Mouse (Mus musculus): ENCODE measurements around the gene Rbms1.

Rbms1 gene

GRCm38 (mm10) chr2:60962671-60963421 is at the start of gene Rbms1:
TSS of gene Rbms1 (minus strand) at chr2:60963192.
- peak; percentile 55 for DNase-seq

DNA sequence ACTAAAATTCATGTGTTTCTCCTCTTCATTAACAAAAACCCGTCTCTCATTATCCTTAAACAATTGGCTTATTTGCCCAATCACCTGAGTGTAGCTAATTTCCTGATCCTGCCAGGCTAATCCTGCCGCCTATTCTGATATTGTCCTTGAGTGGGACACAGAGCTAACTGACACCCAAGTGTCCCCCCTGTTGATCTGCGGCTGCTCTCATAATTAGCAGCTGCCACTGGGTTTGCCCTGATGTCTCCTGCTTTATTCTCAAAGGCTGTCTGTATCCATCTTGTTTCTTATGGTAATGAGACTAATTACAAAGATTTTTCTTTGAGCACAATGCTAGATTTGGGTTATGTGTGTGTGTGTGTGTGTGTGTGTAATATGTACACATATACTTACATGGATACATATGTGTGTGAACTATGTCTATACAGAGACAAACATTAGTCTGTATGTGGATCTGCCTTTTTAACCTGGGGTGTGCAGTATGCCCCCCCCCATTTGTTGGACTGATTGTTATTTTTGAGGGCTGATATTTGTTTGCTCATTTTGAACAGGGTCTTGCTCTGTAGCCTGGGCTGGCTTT is 49.3 kb upstream of the Rbms1 start:
- no peak for DNase-seq

- no peak for DNase-seq
These were observed 23.3 kb upstream of the Rbms1 start for GRCm38 (mm10) chr2:60986286-60986685.

GRCm38 (mm10) chr2:60978538-60979313 is 15.7 kb upstream of the Rbms1 start:
- no peak for DNase-seq

GRCm38 (mm10) chr2:60972189-60972814 is 9.3 kb upstream of the Rbms1 start:
- no peak for DNase-seq

DNA sequence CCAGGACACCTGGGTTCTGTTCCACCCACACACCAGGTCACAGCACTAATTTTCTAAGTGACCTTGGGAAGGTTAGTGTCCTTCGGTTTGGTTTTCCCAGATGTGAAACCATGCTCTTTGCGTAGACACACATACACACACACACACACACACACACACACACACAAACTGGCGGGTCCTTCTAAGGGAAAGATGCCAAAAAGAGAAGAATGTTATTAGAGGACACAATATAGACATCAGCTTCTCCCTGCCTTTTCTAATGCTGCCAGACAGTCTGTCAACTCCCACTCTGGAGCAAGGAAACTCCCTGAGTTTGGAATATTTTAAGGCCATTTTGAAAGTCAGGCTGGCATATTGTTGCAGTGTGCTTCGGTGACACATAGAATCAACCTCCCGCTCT is 624 bp upstream of the Rbms1 start:
- DNase-seq, result no peak

DNA sequence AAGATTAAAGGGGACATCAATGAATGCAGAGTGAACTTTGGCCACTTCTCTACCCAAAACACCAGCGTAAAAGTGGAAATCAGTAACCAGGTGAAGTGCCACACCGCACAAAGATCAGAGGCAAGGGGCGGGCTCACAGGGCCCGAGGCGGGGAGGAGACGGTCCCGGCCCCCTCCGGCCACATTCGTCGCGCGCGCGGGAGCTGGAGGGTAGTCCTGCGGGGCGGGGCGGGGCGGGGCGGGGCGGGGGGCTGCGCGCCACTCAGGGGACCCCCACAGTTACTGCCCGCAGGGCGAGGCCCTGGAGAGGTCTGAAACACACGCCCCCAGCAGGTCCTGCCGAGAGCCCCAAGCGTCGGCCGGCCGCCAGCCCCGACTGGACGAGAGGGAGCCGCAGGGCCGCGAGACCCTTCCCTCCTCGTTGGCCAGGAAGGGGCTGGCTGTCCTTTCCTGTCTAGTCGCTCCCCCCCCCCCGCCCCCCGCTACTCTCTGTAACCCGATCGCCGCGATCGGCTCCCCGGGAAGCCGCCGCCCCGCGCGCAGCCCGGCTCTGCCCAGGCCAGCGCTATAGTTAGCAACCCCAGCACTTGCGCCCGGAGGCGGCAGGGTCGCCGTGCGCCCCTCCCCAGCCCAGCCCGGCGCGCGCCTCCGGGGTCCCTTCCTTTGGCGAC is 856 bp downstream of the Rbms1 start:
- DNase-seq, result peak; percentile 39

DNA sequence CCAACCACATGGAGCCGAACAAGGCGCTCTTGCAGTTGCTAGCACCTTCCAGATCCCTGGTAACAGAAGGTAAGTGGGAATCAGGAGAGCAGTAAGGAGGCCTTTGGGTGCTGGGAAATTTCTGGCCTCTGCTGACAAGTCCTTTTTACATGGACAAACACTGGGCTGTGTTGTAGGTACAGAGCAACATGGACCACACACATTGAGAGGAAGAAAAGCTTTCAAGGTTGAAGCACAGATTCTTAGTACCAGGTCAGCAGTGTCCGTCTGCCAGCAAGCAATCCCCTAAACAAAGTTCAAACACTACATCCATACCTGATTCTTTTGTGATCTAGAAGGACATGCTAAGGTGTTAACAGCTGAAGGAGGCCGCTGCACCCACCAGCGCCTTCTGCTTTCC is 1.7 kb downstream of the Rbms1 start:
- DNase-seq, result no peak

DNA sequence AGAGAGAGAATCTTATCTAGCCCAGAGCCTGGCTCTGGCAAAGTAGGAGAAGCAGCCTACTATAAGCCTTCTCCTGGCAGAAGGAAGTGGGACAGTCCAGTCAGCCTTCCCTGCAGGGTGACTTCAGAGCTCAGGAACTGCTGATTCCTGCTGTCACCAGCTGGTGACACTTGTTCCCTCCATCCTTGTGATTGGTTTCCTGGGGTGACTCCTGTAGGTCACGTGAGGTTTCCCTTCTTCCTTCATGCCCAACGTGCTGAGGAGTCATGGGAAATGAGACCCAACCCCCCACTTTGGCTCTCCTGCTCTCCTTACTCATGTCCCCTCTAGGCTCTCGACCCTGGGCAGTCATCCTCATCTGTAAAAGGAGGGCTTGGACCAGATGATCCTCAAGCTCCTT is 14.8 kb downstream of the Rbms1 start:
- no peak for DNase-seq

- DNase-seq, result no peak
These were observed 15.2 kb downstream of the Rbms1 start for GRCm38 (mm10) chr2:60947817-60948216.

DNA sequence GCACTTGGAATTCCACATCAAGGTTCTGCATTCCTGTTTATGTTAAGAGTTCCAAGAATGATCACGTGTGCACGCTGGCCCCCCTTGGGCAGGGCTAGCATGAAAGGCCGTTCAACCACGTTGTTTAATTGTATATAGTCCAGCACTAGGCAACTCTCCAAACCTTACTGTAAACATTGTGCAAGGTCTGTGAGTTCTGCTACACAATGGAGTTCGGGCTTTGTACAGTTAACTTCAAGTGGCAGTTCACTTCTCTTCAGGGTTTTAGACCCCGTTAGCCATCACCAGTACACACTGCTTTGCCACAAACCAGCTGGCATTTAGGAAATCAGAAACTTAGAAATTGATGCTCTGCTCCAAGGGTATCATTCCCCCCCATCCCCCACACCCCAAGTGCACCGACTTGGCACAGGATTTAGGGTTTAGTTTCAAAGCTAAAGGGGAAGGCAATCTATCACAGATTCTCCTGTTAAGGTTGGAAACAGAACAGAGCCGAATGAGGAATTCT is 22.5 kb downstream of the Rbms1 start:
- no peak for DNase-seq

DNA sequence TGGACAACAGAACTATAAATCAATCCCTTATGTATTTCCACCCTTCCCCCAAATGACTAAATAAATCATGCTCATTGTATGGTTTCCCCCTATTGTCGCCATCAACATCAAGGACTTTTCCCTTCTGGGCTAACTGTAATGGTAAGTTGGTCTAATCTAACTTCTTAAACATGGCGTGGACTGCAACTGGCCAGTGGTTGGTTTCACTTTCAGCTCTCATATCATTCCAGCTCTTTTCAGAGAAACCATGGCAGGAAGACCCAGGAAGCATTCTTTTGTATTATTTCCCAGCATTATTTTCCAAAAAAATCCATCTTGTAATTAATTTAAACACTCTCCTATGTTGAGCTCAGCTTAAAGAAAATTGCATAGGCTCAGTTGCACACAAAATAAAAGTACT is 23.0 kb downstream of the Rbms1 start:
- DNase-seq, result no peak

GRCm38 (mm10) chr2:60936910-60937309 is 26.1 kb downstream of the Rbms1 start:
- no peak for DNase-seq

- no peak for DNase-seq
These were observed 34.0 kb downstream of the Rbms1 start for GRCm38 (mm10) chr2:60928948-60929347.

GRCm38 (mm10) chr2:60927906-60928775 is 34.9 kb downstream of the Rbms1 start:
- no peak for DNase-seq

DNA sequence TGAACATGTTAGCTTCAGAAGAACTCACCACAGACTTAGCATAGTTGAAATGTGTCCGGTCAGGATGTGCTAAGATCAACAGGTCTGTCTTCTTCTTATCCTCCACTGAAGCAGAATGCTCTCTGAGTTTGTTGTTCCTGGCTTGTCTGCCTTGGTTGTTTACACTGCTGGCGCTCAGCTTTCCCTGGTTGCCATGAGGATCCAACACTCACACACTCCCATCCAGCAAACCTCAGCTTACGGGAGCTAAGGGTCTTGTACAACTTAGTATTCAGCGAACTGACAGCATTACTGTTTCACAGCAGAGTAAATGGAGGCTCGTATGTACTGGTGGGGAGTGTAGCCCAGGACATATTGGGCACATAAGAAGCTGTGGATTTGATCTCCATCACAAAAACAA is 37.9 kb downstream of the Rbms1 start:
- no peak for DNase-seq

DNA sequence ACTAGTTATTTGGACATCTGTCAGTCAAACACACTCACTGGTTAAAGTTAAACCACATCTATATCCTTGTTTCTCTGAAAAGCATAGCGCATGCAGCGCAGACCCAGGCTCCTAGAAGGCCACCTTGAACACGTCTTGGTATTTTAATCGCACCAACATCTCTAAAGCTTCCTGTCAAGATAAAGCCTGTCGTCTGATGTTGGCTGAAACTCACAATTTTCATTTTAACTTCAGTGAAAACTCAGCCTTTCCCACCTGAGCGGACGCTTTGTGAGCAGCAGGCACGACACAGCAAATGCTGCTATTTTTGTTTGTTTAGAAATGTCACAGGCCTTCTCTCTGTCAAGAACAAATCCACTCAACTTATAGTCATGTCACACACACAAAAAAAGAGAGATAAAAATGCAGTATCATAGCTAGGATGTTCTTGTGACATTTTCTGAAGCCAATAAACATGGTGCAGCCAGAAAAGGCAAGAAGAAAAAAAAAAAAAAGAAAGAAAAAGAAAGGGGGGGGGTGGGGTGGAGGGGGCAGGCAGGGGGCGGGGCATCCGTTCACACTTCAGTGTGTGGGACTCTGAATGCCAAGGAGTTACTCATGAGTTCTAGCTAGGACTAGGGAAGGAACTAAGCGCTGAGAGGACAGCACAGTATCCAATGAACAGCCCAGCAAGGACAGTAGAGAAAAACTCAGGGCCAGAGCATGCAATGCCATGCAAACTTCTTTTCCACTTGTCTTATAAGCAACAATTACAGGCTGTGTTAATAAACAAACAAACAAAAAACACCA is 39.0 kb downstream of the Rbms1 start:
- DNase-seq, result peak; percentile 41

GRCm38 (mm10) chr2:60923111-60923510 is 39.9 kb downstream of the Rbms1 start:
- peak; percentile 19 for DNase-seq

GRCm38 (mm10) chr2:60922351-60922750 is 40.6 kb downstream of the Rbms1 start:
- no peak for DNase-seq

DNA sequence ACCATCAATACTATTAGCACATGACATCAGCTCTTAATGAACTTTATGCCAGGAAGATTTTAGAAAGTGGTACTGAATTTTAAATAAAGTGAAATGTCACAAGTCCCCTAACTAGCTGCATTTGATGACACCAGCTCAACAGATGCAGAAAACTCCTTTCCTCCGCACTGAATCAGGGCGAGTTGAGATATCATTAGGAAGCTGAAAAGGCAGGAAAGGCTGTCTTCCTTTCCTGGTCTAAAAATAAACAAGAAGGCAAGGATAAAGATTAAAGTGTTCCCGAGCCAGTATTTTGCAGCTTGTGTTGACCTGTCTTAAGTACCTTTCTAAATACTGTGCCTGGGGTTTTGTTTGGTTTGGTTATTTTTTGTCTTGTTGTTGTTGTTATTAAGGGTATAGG is 42.9 kb downstream of the Rbms1 start:
- no peak for DNase-seq

- DNase-seq, result no peak
These were observed 44.6 kb downstream of the Rbms1 start for GRCm38 (mm10) chr2:60918401-60918800.

Data from thymus, postnatal 14 days (tissue).